Mouse (Mus musculus): ENCODE measurements at regions not wholly inside any gene's neighbourhood (a gene's known extent, or its start where the extent isn't known, plus 50 kb on each side); places are given as distances from the start of the nearest gene placed in this dataset.

GRCm38 (mm10) chr2:131436149-131436548 lies 55.1 kb upstream of the Smox start:
- DNase-seq: no peak

- no peak for DNase-seq
These were observed 60.8 kb upstream of the Smox start for GRCm38 (mm10) chr2:131430474-131430873.

GRCm38 (mm10) chr2:131428089-131428488 lies 63.2 kb upstream of the Smox start:
- no peak for DNase-seq

- DNase-seq: no peak
These were observed 64.4 kb upstream of the Smox start for GRCm38 (mm10) chr2:131426941-131427340.

- no peak for DNase-seq
These were observed 67.5 kb upstream of the Smox start for GRCm38 (mm10) chr2:131423616-131424320.

GRCm38 (mm10) chr2:131422907-131423445 lies 68.3 kb upstream of the Smox start:
- DNase-seq: peak; percentile 21 to 61

GRCm38 (mm10) chr2:131418130-131418529 lies 65.4 kb upstream of the Rnf24 start:
- DNase-seq: no peak

- no peak for DNase-seq
These were observed 64.8 kb upstream of the Rnf24 start for GRCm38 (mm10) chr2:131417472-131417871.

GRCm38 (mm10) chr2:131416482-131416881 lies 63.8 kb upstream of the Rnf24 start:
- peak in 1 of 2 experiments; percentile 44 for DNase-seq

- DNase-seq: no peak
These were observed 58.3 kb upstream of the Rnf24 start for GRCm38 (mm10) chr2:131410906-131411520.

GRCm38 (mm10) chr2:131407337-131407736 lies 54.6 kb upstream of the Rnf24 start:
- DNase-seq: no peak

- DNase-seq: no peak
These were observed 51.5 kb upstream of the Rnf24 start for GRCm38 (mm10) chr2:131404218-131404555.

GRCm38 (mm10) chr2:131403543-131404217 lies 51.0 kb upstream of the Rnf24 start:
- no peak for DNase-seq
